Mouse (Mus musculus) heart, postnatal 25 days (tissue): ENCODE data around the gene Cep57l1. TPM values are rescaled to one million over a fixed set of nuclear protein-coding genes. Genes with fewer than 3 reads are reported as not detected.
"Not testable (repeated sequence)": the region's sequence is repeated elsewhere in the genome, so short reads cannot be mapped to it uniquely, and the experiment has no call there.

ENCODE experiments used
- DNase-seq: peaks from one replicate; pipeline ENCODE4 v3.0.0; 2022; ENCODE audit warnings: low spot score
- intact Hi-C: fragments of 180-260 bp; cut with DNase I; formaldehyde crosslinking; loops from one replicate; pipeline ENCODE4 v1.15.1; 2025
- total RNA-seq, 2 experiments: library from RNA; stranded (reverse); gene quantifications; 2 replicates each; pipeline ENCODE4 v1.2.3; 2021

The Cep57l1 gene
- 1 to 10 TPM; 2.3 to 3.4 TPM for total RNA-seq

- intact Hi-C loops = loop anchor here (2.0 to 10.0 kb wide), 4 partner anchors 77 to 952 kb away; partner anchors contain the start of genes Cd164, Sec63 and Snx3
- peak; percentile 88 for DNase-seq
Observed at GRCm38 (mm10) chr10:41809771-41810563, at the start of gene Cep57l1, which contains the start of gene Sesn1. TSS of gene Cep57l1 (minus strand) at chr10:41809871. TSS of gene Sesn1 (plus strand) at chr10:41809935.

DNA sequence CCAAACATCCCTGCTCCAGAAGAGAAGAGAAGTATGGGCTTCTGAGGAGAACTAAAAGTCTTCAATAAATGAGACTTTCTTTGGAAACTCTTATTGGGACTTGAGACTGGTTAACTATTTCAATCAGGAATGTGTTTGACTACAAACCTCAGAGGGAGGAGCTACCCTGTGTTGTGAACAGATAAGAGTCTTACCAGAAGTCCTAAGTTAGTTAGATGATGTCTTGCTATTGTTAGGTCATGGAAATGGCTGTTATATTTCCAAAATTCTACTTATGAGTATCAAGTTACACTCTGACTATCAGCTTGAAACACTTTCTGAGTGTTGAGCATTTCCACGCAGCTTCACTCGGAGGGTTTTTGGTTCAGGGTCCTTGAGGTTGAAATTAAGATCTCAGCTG is 39.0 kb upstream of the Cep57l1 start:
- intact Hi-C loops = no loop called here
- no peak for DNase-seq

GRCm38 (mm10) chr10:41847737-41848136 is 38.1 kb upstream of the Cep57l1 start:
- intact Hi-C loops = no loop called here
- no peak for DNase-seq

DNA sequence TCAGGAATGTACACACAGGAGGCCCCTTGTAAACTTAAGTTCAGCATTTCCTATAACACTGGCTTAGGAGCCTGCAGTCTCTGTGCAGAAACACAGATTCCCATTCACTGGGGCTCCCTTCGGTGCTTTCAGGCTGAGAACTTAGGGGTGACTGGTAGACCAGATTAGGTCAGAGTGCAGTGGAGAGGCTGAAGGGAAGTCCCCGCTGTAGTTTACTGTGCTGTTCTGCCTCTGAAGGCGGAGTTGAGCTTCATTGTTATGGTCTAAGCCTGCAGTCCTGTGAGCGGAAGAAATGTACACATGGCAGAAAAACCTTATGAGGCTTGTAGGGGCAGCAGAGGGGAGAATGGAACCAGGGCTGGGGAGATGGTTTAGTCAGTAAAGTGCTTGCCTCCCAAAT is 29.2 kb upstream of the Cep57l1 start:
- intact Hi-C loops = no loop called here
- DNase-seq = no peak

DNA sequence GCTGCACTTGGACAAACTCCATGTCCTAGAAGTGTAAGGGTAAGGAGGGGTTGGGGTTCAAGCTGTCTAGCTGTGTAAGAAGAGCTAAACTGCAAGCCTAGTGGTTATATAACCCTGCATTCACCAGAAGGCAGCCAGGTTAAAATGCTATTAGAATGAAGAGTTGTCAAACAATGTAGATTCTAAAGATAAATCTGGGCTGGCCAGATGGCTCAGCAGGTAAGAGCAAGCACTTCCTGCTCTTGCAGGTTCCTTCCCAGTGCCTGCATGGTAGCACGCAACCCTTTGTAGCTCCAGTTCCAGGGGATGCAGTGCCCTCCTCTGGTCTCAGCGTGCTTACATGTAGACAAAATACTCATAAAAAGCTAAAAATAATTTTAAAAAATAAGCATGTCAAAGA is 24.5 kb upstream of the Cep57l1 start:
- no peak for DNase-seq
- intact Hi-C loops = loop anchor here (5.0 kb wide), 4 partner anchors 53 to 458 kb away; partner anchors contain the start of gene Foxo3

- DNase-seq = no peak
- intact Hi-C loops = loop anchor here (5.0 kb wide), 4 partner anchors 55 to 460 kb away; partner anchors contain the start of gene Foxo3
Observed at GRCm38 (mm10) chr10:41832191-41832590, 22.5 kb upstream of the Cep57l1 start.

DNA sequence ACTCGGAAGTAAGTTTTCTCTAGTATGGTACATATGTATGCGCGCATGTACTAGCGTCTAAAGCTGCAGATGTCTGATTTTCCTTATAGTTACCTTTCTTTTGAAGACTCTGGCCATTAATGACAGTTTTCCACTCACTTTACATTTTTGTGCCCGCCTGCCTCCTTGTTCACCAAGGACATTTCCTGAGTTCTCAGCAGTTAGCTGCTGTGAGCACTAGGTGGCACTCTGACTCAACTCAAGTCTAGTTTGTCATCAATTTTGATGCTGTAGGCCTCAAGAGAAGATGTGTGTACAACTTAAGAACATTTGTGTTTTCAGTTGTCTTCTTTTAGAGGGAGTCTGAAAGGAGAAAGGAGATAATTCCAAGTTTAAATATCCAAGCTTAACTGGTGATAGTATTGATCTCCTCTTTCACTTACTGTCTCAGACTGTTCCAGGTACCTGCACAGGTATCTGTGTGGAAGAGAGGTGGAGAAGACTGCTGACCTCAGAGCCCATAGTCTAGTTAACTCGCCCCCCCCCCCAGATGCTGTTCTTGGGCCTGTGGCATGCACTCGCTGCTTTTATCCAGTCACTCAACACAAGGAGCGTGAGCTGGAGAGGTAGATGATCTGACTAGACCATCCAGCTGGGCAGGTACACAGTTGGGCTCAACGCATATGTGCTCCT is 21.3 kb upstream of the Cep57l1 start:
- intact Hi-C loops = loop anchor here (2.0 to 5.0 kb wide), 6 partner anchors 56 to 461 kb away; partner anchors contain the start of gene Foxo3

DNA sequence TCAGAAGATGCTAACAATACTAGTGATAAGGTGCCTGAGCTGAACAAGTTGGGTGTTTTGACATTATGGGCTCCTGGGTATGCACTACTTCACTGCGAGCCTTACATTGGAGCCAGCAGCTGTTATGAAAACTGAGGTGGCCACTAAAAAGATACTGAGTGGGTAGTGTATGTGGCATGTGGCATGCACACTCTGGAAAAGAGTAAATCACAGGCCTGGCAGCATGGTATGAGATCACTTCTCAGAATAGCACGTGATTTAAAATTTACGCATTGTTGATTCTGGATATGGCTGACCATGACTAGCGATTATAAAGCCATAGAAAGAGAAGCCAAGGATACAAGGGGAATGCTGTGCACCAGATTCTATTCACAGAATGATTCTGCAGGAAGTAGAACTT is 20.8 kb upstream of the Cep57l1 start:
- DNase-seq = no peak

More for the DNA sequence above, 21.3 kb upstream of the Cep57l1 start:
- DNase-seq = peak; percentile 23

GRCm38 (mm10) chr10:41829980-41830379 is 20.3 kb upstream of the Cep57l1 start:
- intact Hi-C loops = loop anchor here (2.0 to 5.0 kb wide), 6 partner anchors 57 to 462 kb away; partner anchors contain the start of gene Foxo3
- DNase-seq = no peak

More for the DNA sequence above, 20.8 kb upstream of the Cep57l1 start:
- intact Hi-C loops = loop anchor here (2.0 to 5.0 kb wide), 6 partner anchors 57 to 462 kb away; partner anchors contain the start of gene Foxo3

- no peak for DNase-seq
- intact Hi-C loops = no loop called here
Observed at GRCm38 (mm10) chr10:41829191-41829590, 19.5 kb upstream of the Cep57l1 start.

DNA sequence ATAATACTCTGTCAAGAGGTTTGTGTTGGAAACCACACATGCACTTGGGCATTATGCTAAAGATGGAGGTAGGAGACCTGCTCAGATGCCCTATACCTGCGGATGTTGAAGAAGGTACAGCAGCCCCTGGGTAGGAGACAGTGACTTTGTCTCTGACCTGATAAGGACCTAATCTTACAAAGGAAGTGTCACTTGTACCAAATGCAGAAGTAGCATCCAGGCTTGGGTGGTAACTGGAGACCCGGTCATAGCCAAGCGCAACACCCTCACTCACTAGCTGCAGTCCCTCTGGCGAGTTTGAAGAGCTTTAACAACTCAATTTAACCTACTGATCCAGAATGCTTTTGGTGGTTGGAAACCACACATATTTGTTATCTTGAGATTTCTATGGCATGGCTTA is 18.1 kb upstream of the Cep57l1 start:
- intact Hi-C loops = no loop called here
- DNase-seq = no peak

DNA sequence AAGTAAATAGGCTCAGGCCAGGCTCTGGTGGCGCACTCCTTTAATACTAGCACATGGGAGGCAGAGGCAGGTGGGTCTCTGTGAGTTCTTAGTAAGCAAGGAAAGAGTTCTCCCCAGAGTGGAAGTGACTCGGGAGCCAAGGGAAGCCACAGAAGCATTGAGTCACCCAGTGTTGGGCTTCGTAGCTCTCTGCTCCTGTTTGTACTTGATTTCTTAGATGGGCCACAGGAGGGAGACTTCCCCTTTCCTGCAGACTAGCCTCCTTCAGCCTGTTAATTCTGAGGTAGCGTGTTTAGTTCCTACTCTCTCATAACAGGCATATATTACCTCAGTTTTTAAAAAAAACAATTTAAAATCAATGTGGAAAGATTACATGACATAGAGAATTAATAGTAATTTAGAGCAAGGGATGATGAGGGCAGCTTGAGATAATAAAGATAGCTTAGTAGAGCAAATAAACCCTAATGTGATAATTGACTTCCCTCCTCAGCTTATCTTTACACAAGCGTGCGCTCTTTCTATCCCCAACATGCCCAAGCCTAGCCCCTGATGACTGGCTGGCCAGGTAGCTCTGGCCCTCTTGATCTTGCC is 16.9 kb upstream of the Cep57l1 start:
- intact Hi-C loops = no loop called here
- DNase-seq = no peak

GRCm38 (mm10) chr10:41825996-41826395 is 16.3 kb upstream of the Cep57l1 start:
- DNase-seq = no peak
- intact Hi-C loops = no loop called here

- intact Hi-C loops = no loop called here
- no peak for DNase-seq
Observed at GRCm38 (mm10) chr10:41825041-41825440, 15.4 kb upstream of the Cep57l1 start.

GRCm38 (mm10) chr10:41823916-41824315 is 14.2 kb upstream of the Cep57l1 start:
- intact Hi-C loops = no loop called here
- no peak for DNase-seq

DNA sequence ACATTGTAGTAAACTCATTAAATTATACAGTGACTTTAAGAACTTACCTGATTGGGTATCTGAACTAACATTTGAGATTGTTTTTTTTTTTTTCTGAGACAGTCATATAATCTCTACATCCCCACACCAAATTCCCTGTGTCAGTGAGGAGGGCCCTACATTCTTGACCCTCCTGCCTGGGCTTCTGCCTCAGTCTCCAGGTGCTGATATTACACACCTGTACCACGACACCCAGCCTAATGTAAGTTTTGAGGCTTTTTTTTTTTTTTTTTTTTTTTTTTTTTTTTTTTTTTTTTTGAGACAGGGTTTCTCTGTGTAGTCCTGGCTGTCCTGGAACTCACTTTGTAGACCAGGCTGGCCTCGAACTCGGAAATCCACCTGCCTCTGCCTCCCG is 13.6 kb upstream of the Cep57l1 start:
- intact Hi-C loops, DNase-seq: not testable (repeated sequence)

- intact Hi-C loops = no loop called here
Observed at GRCm38 (mm10) chr10:41822573-41823281, 13.1 kb upstream of the Cep57l1 start.

GRCm38 (mm10) chr10:41821171-41821570 is 11.5 kb upstream of the Cep57l1 start:
- intact Hi-C loops = no loop called here
- no peak for DNase-seq

More at GRCm38 (mm10) chr10:41822573-41823281, 13.1 kb upstream of the Cep57l1 start:
- no peak for DNase-seq

- intact Hi-C loops = no loop called here
- no peak for DNase-seq
Observed at GRCm38 (mm10) chr10:41820401-41820800, 10.7 kb upstream of the Cep57l1 start.

DNA sequence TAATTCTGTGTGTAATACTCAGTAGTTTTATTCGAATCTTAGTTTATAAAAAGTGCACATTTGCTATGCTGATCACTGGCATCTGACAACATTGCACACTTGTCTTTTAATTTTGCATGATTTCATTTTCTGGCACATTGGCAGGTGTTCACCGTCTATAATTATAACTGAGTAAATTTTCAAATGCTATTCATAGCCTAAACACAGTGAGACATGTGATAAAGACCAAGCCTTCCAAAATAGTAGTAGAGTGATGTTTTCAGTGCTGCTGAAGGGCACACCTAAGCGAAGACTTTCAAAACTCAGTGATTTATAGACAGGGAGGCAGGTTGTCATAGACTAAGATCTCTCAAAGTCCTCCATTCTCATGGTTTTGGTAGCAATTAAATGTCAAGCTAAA is 9.6 kb upstream of the Cep57l1 start:
- intact Hi-C loops = loop anchor here (10.0 kb wide), 1 partner anchor 685 kb away; the partner anchor contains the start of gene Snx3
- DNase-seq = no peak
